Mouse (Mus musculus) Patski (cell line): Measurements from ENCODE around the gene Bicral. TPM values are rescaled to one million over a fixed set of nuclear protein-coding genes. Genes with fewer than 3 reads are reported as not detected.

ENCODE experiments used
- ATAC-seq: fragments of 100-300 bp; one replicate; pipeline ENCODE4 v1.8.0; 2021
- CTCF ChIA-PET: fragments of 350-600 bp; sonication (Branson Sonifier 250); formaldehyde crosslinking; loops from one replicate; lab custom pipeline; 2022; ENCODE audit warnings: inconsistent platforms; lab: Charles Lee
- POLR2A ChIA-PET: fragments of 350-600 bp; sonication (Branson Sonifier 250); formaldehyde crosslinking; loops from one replicate; lab custom pipeline; 2022; ENCODE audit warnings: antibody characterized with exemption, inconsistent platforms; lab: Charles Lee
- DNase-seq: peaks from one replicate; pipeline ENCODE4 v3.0.0-alpha.2; 2011; ENCODE audit warnings: low read depth, low spot score
- H3K27me3 ChIP-seq: fragments of 371-371 bp; one replicate; pipeline ENCODE4 v1.5.1; 2021
- CTCF ChIP-seq: fragments of 100-300 bp; IDR thresholded peaks from one replicate; pipeline ENCODE4 v1.5.1; 2021
- in situ Hi-C: fragments of 300-500 bp; cut with MboI; formaldehyde crosslinking; loops from 3 replicates; pipeline ENCODE4 v1.11.1; 2018; ENCODE audit warnings: low pct_unique_long_range_greater_than_20kb, mixed read lengths
- polyA plus RNA-seq: library from polyadenylated mRNA; unstranded; gene quantifications from one replicate; pipeline ENCODE4 v1.2.3, GENCODE M21; 2021

Gene Bicral
- polyA plus RNA-seq, 1 experiment from 2014 or later: 16.4 TPM

DNA sequence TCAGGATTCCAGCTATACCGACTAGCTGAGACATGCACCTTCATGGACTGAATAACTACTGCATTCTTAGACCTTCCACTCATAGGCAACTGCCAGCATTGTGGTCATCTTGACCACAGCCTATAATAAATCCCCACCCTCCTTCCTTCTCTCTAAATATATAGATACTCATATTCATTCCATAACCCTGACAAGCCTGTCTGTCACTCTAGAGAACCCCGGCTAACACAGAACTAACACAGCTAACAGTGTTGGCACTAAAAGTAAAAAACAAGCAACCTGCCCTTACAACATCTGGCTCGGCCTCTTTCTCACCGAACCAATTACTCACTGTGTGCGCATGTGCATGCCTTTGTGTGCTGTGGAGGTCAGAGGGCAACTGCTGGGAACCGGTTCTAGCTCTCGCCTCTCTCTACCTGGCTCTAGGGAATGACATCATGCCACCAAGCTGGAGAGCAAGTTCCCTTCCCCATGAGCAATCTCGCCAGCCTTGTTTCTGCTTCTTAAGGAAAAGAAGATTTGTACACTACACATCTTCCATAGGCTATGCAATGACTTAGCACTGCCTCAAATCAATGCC, 18.2 kb upstream of the Bicral start:
- no peak for DNase-seq
- POLR2A ChIA-PET: interaction anchor here (1.0 to 2.0 kb wide), 3 partner anchors 13 to 18 kb away, joined by 4 to 7 read pairs (median 5); partner anchors contain the start of gene Bicral
- no peak for ATAC-seq
- CTCF ChIA-PET: interaction anchor here (0.8 to 2.1 kb wide), 3 partner anchors 11 to 21 kb away, joined by 3 to 6 read pairs (median 3); no protein-coding TSS in a partner anchor
- H3K27me3 ChIP-seq: no peaks in the 10 kb centered on the region
- no peak for TF ChIP-seq CTCF
- in situ Hi-C loops: no loop called here

DNA sequence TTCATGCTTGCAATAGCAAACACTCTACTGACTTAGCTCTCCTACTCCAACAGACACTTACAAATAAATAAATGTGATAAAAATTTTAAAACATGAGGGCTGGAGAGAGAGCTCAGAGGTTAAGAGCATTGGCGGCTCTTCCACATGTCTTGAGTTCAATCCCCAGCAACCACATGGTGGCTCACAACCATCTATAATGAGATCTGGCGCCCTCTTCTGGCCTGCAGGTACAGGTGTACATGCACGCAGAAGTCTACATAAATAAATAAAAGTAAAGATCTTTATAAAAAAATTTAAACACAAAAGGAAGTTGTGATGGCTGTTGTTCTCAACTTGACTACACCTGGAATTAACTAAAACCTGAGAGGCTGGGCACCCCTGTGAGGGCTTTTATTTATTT, 17.3 kb upstream of the Bicral start:
- DNase-seq (no peak), ATAC-seq (no peak)
- no peak for TF ChIP-seq CTCF
- in situ Hi-C loops: no loop called here
- POLR2A ChIA-PET: no interaction called here
- CTCF ChIA-PET: no interaction called here
- no peaks in the 10 kb centered on the region for H3K27me3 ChIP-seq

DNA sequence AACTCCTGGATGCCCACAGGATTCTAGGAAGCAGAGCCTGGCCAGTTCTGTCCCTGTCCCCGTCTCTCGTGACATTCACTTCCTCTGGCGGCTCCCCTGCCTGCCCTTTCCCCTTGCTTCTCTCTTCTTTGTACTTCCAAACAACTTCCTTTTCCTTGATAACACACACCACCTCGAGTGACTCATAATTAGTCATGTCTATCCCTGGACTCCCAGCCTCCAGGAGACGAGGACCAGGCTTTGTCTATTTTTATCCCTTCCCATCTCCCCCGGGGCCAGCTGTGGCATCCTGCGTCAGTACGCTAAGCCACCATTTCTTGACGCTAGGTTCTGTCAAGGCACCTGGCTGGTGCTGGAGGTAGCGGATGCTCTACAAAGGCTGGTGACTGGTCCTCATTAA, 15.9 kb upstream of the Bicral start:
- ATAC-seq: peak; percentile 77

DNA sequence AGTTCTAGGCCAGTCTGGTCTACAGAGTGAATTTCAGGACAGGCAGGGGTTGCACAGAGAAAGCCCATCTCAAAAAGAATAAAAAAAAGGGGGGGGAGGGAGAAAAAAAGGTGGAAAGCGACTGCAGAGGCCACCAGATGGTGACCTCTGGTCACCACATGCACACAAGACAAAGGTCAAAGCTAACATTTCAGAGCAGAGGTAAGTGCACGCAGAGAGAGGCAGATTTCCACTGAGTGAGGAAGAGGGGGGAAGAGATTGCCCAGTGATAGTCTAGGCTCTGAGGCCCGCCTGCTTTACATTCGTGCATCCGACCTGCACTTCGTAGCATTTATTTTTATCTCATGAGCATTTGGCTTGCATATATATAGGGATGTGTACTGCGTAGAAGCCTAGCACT, 14.5 kb upstream of the Bicral start:
- in situ Hi-C loops: no loop called here
- TF ChIP-seq CTCF: no peak
- CTCF ChIA-PET: no interaction called here
- DNase-seq (no peak), ATAC-seq (no peak)
- POLR2A ChIA-PET: no interaction called here
- no peaks in the 10 kb centered on the region for H3K27me3 ChIP-seq

More for the DNA sequence above, 15.9 kb upstream of the Bicral start:
- H3K27me3 ChIP-seq: no peaks in the 10 kb centered on the region
- POLR2A ChIA-PET: no interaction called here
- TF ChIP-seq CTCF: no peak
- in situ Hi-C loops: no loop called here
- CTCF ChIA-PET: no interaction called here
- peak; percentile 65 for DNase-seq

DNA sequence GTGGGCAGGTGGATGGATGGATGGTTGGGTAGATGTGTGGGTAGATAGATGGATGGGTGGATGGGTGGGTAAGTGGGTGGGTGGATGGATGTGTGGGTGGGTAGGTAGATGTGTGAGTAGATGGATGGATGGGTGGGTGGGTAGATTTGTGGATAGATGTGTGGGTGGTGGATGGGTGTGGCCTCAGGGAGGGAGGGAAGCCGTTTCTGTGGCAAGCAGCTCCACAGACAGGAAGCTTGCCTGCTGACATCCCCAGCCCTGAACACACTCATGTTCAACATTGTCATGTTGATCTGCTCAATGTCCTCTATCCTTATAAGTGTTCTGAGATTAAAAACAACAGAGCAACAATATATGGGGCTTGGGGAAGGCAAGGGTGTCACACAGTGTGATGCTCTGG, 12.6 kb upstream of the Bicral start:
- CTCF ChIA-PET: no interaction called here
- DNase-seq (no peak), ATAC-seq (no peak)
- TF ChIP-seq CTCF: no peak
- in situ Hi-C loops: no loop called here
- no peaks in the 10 kb centered on the region for H3K27me3 ChIP-seq
- POLR2A ChIA-PET: no interaction called here

DNA sequence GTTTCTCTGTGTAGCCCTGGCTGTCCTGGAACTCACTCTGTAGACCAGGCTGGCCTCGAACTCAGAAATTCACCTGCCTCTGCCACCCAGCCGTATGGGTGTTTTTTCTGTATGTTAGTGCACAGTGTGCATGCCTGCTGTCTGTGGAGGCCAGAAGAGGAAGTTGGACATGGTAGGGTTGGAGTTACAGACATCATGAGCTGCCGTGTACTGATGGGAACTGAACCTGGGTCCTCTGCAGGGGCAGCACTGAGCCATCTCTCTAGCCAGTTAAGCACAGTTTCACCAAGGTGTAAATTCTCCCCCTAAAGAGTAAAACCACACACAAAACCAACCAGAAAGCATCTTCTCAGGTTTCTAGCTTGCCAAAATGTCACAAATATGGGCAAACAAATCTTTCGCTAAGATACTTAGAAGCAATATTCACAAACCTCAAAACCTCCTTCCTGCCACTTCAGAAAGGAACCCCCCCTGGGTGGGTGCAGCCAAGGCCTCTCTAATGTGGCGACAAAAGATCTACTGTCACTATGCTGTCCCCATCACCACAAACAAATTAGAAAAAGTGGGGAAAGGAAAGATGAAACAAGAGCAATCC, 12.0 kb upstream of the Bicral start:
- DNase-seq (no peak), ATAC-seq (no peak)
- ChIA-PET POLR2A (no interaction called here), CTCF (no interaction called here)
- TF ChIP-seq CTCF: no peak
- H3K27me3 ChIP-seq: no peaks in the 10 kb centered on the region
- in situ Hi-C loops: no loop called here

DNA sequence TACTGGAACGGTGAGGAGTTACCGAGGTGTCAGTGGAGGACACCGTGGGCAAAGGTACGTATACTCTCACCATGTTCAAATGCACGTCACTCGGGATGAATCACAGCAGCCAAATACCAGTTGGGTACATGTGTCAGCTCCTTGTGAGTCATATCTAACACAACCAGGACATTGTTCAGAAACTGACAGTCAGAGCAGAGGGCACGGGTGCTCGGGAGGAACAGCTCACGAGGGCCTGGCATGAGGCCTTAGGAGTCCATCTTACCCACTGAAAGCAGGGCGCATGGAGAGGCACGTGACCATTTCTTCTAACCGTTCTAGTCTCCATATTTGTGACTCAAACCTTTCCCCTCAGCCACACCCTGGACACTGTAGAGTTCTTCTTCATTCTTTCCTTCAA, 8.6 kb upstream of the Bicral start:
- ChIA-PET CTCF (no interaction called here), POLR2A (interaction anchor here (1.3 kb wide), 1 partner anchor 12 kb away, joined by 4 read pairs; no protein-coding TSS in a partner anchor)
- H3K27me3 ChIP-seq: no peaks in the 10 kb centered on the region
- ATAC-seq (peak; percentile 39), DNase-seq (peak; percentile 44)
- TF ChIP-seq CTCF: no peak
- in situ Hi-C loops: no loop called here

DNA sequence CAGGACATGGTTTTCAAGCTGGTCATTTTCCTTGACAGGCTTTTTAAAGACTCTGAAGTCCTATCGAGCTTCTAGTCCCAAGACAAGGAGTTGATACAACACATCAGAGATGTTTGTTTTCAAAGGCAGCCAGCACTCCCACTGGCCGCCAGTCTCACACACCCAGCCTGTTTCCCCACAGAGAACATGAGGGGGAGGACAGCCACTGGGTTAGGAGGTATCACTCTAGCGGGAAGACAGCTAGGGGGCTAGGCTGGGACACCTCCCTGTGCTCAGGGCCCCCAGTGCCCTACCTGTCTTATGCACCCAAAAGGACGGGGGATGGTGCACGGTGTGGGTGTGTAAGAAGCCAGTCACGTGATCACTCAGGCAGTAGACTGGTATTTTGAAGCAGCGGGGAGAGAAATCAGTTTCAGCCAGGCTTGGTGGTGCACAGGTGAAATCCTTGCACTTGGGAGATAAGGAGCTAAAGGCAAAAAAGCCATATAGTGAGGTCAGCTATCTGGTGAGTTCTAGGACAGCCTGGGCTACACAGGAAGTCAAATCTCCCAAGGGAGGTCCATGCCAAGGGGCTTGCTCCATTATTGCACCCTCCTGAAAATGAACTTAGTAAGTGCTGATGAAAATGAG, 6.4 kb upstream of the Bicral start:
- ATAC-seq: no peak

DNA sequence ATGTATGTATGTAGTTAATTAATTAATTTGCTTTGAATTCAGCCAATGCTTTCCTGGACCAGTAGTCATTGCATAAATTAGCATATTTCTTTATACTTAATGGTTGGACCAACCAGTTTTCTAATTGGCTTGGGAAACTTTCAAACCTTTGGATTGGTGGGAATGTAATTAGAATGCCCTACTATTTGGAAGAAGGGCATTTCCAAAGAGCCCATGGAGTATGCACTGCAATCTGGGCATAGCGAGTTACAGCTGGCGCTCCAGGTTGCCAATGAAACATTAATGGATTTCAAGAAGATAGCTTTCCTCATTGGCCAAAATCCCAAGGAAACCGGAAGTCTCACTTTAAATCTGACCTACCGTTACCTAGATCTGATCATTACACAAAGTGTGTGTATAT, 1.8 kb upstream of the Bicral start:
- ChIA-PET POLR2A (interaction anchor here (0.6 kb wide), 1 partner anchor 251 kb away, joined by 5 read pairs; no protein-coding TSS in a partner anchor), CTCF (interaction anchor here (0.8 kb wide), 1 partner anchor 17 kb away, joined by 3 read pairs; no protein-coding TSS in a partner anchor)

More for the DNA sequence above, 6.4 kb upstream of the Bicral start:
- no peaks in the 10 kb centered on the region for H3K27me3 ChIP-seq
- in situ Hi-C loops: no loop called here
- no peak for TF ChIP-seq CTCF
- CTCF ChIA-PET: no interaction called here
- no peak for DNase-seq
- POLR2A ChIA-PET: no interaction called here

DNA sequence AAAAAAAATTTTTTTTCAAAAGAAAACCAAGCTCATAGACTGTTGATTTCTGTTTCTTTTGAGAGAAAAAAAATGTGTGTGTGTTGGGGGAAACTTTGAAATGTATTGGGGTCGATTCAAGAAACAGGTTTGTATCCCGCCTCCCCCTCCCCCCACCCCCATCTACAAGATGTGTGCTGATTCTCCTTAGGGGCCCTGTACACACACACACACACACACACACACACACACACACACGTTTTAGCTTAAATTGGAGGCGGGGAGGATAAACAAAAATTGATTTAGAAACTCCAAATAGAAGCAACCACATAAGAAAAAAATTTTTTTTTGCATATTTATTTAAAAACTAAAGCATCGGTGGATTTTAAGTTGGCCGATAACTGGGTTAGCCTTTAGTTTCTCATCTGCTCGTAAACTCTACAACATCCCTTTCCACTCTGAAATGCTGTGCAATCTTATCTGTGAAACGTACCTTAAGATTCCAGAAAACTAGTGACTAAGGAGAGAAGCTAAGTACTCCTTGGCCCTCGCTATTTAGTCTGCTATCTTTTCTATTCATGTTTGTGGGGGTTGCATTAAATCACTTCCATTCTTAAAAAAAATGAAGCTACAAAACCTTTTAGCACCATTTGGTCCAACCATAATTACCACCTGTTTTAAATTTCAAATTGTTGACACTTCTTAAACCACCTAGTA, 615 bp upstream of the Bicral start:
- no peaks in the 10 kb centered on the region for H3K27me3 ChIP-seq
- ChIA-PET POLR2A (interaction anchor here (0.6 to 2.3 kb wide), 9 partner anchors 9 to 523 kb away, joined by 3 to 9 read pairs (median 4); no protein-coding TSS in a partner anchor), CTCF (interaction anchor here (0.8 kb wide), 1 partner anchor 10 kb away, joined by 3 read pairs; no protein-coding TSS in a partner anchor)
- DNase-seq: no peak
- in situ Hi-C loops: no loop called here
- TF ChIP-seq CTCF: no peak
- no peak for ATAC-seq

More for the DNA sequence above, 1.8 kb upstream of the Bicral start:
- TF ChIP-seq CTCF: no peak
- in situ Hi-C loops: no loop called here
- ATAC-seq: no peak
- DNase-seq: no peak
- no peaks in the 10 kb centered on the region for H3K27me3 ChIP-seq
